Mouse (Mus musculus): ENCODE results near the gene Ric8b.

Ric8b gene

DNA sequence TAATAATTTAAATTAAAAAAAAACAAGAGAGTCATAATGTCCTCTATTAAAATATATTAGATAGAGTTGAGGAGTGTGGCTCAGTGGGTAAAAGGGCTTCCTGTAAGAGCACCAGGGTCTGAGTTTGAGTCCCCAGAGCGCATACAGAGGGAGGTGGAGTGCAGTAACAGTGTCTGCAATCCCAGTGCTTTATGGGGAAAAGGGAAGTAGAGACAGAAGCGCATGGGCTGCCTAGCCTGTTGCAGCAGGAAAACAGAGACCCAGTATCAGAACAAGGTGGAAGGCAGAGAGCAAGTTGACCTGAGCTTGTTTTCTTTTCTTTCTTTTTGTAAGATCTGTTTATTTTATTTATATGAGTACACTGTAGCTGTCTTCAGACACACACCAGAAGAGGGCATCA is 41.2 kb downstream of the Ric8b start:
- no peak for DNase-seq (ENCODE audit: low read depth in 1 of 2, low spot score in 2 of 2)

DNA sequence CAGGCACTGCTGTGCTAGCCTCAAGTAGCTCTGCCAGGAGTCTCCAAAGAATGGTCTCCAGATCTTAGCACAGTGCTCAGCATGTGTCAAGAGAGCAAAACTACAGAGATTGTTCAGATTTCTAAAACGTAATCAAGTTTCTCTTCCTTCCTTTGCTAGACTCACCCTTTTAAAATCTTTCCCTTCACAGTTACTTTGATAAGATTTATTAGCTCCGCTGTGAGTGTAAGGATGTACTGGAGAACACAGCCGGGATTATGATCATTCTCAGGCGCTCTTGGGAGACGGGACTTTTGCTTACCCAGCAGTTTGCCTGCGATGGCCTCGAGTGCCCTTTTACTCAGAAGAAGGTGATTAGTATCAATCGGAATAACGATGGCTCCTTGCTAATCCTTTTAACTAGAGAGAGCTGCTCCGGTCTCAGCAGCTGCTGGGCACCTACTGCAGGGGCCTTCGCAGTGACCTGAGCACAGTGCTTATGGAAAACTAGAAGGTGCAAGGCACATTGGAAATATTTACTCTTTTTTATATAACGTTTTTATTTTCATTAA is 43.0 kb downstream of the Ric8b start:
- no peak for DNase-seq (ENCODE audit: low read depth in 1 of 2, low spot score in 2 of 2)

DNA sequence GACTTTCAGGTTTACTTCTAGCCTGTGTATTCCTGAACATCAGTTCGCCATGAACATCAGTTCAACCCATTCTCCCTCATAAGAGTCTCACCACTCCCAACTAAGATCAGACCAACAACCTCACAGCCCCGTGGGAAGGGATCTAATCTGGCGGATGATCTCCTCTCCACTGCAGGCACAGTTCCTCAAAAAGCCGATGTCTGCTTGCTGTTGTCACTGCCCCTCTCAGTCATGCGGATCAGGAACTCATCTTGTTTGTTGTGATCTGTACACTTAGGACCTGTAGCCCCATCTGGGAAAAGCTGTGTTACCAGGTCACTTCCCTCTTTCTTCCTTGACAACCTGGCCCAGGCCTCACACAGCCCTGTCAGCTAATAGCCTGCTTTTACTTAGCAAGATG is 45.7 kb downstream of the Ric8b start:
- DNase-seq (ENCODE audit: low read depth in 1 of 2, low spot score in 2 of 2) = no peak

DNA sequence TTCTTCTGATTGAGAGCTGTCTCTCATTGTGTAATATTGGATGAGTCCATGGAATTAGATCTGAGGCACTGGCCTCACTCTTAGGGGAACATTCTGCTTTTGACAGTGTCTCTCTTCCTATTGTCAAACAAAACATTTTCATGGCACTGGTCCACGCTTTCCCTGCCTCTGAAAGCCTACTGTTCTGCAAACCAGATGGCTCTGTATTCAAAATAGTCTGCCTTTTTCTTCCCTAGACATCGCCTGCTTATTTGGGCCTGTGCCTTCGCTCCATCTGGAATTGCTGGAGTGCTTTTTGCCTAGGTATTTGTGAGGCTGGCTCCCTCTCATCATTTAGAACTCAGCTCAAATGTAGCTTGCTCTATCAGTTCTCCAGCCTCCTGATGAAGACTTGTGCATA is 46.3 kb downstream of the Ric8b start:
- DNase-seq (ENCODE audit: low read depth in 1 of 2, low spot score in 2 of 2) = no peak

DNA sequence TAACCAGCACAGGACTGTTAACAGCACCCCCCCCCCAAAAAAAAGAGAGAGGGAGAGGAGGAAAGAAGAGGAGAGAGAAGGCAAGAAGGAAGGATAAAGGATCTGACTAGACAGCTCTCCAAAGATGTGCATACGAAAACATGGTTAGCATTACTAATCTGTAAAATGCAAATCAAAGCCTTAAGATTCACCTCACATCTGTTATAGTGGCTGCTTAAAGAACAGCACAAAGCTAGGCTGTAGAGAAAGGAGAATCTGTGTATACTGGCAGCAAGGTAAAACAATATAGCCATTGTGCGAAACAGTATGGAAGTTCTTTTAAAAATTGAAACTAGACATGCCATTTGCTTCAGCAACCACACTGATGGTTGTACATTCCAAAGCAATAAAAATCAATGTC is 49.1 kb downstream of the Ric8b start:
- no peak for DNase-seq (ENCODE audit: low read depth in 1 of 2, low spot score in 2 of 2)

DNA sequence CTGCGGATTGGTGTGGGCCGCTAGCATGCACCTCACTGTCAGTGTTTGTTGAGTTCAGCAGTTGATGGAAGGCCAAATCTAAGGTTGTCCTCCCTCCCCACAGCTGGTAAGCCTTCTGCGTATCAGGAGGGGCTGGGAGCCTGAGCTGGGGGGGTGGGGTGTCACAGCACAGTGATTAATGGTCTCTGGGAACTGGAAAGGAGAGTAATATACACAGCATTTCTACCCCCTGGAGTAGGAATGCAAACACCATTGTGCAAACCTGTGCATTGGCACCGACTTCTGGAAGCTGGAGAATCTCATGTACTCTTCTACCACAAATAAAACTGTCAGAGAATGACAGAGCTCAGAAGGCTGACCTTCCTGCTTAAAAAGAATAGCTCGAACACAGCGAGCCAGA is 50.2 kb downstream of the Ric8b start:
- DNase-seq (ENCODE audit: low read depth in 1 of 2, low spot score in 2 of 2) = no peak

DNA sequence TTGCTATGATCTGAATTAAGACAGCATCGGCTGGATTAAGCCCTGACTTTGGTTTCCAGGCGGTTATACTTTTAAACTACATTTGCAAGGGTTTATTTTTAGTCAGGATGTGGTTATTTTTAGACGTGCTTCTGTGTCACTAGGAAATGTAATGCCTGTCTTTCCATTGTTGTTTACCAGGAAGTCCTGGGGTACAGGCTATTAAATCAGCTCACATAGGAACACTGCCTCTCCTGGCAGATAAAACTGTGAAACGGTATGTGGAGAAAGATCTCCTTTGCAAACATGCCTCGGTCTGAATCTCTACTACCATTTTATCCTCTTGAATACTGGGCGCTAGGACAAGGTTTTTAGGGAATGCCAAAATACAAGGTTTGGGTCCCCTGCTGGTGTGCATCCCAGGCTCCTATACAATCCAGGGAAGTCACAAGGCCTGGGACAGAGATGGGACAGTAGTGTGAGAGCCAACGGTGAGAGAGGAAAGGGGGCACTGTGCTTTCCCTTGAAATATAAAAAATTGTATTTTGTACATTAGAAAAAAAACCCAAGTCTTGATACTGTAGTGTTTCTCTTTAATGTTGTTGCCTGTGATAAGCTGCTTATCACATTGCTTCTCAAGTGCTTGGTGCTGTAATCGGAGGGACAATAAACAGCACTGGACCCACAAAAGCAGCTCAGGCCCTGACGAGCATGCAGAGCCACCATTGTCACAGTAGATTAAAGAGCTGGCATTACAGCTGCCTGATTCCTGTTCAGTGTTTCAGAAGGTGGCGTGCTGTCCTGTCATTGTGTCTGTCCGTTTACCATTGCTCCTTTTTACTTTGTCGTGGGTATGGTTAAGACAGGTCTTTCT is 51.7 kb downstream of the Ric8b start:
- no peak for DNase-seq (ENCODE audit: low read depth in 1 of 2, low spot score in 2 of 2)

DNA sequence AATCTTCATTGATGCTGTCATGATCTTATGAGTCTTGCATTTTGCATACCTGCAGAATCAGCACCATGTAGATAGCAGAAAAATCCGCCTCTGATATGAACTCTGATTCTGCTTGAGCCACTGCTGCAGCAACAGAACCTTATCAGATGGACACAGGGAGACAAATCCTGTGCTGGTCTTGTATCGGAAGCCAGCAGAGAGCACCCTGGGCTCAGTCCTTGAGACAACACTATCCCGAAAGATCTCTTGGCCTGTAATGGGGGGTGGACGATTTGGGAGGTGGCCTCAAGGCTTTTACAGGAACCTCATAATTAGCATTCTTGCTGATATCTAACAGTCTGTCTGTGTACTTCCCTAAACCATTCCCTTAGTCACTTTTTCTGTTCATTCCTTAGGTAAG is 57.8 kb downstream of the Ric8b start:
- DNase-seq (ENCODE audit: low read depth in 1 of 2, low spot score in 2 of 2) = no peak

DNA sequence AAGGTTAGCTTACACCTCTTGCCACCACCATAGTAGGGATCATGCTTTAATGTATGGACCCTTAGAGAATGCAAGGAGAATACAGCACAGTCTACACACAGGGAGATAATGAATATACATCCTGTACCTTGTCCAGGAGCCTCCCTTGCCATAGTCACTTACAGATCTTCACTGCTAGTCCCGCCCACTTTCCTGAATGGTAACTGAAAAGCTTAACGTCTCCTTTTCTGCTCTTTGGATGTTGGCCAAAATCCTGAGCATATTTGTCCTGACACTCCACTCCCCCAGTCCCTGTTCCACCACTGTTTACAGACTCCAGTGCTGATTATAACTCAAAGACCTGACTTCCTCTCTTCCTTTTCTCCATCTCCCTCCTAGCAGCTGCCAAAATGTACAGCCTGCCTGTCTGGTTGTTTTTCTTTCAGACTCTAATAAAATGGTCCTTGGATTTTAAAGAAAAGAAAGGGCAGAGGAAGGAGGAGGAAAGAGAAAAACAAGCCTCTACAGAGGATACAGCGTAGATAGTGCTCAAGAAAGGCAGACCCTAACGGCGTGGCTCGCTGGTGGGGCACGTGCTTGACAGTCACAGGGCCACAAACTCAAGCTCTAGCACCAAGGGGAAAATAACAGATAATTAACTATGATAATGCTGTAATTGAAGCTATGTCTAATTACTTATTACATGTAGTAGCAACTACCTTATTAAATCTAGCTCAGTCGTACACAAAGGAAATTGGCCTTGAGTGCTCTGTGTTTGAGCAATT is 59.4 kb downstream of the Ric8b start:
- no peak for DNase-seq (ENCODE audit: low read depth in 1 of 2, low spot score in 2 of 2)

DNA sequence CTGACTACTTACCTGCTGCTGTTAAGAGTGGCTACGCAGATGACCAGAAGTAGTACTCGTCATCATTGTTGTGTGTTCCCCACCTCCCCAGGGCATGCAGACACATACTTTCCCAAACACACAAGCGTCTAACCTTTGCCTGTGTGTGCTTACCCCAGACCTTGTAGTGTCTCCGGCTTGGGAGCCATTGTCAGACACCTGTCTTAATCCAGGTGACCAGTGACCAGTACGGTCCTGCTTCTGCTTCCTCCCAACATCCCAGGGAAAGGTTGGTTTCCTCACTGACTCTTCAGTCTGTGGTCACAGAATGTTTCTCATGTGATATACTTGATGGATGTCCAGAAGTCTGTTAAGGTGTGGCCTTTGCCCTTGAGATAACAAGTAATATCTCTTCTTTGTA is 62.9 kb downstream of the Ric8b start:
- DNase-seq (ENCODE audit: low read depth in 1 of 2, low spot score in 2 of 2) = no peak

DNA sequence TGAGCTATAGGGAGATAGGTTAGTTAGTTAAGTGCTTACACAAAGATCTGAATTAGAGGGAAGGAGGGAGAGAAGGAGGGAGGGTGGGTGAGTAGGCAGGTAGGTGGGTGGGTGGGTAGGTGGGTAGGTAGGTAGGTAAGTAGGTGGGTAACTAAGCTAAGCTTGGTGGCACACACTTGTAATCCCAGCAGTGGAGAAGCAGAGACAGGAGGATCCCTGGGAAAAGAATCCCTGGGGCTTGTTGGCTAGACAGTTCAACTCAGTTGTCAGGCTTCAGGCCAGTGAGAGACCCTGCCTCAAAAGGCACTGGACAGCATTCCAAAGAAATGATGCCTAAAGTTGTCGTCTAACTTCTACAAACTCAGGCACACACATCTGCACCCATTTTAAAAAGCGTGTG is 64.0 kb downstream of the Ric8b start:
- DNase-seq (ENCODE audit: low read depth in 1 of 2, low spot score in 2 of 2) = no peak

DNA sequence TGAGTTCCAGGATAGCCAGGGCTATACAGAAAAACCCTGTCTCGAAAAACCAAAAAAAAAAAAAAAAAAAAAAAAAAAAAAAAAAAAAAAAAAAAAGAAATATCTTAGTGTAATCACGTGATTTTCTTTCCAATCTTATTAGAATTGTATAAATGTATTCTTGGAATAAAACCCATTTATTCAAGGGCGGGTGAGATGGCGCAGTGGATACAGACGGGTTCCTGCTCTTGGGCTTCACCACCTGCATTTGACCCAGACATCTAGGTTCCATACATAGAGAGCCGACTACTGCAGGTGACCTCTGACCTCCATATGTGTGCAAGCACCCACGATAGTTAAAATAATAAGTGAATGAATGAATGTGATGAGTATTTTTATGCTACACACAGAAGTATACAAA is 65.3 kb downstream of the Ric8b start:
- no peak for DNase-seq (ENCODE audit: low read depth in 1 of 2, low spot score in 2 of 2)

DNA sequence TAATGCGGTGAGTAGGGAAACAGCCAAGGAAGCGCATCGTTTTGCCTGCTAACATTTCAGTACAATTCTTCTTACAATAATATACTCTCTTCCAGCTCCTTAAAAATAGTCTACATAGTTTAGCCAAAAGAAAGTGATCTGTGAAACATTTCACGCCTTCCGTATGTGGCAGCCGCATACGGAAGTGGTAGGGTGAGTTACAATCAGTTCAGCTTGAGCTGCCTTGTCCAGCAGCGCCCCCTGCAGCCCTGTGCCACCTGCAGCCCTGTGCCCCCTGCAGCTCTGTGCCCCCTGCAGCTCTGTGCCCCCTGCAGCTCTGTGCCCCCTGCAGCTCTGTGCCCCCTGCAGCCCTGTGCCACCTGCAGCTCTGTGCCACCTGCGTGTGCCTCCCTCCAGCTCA is 68.5 kb downstream of the Ric8b start:
- no peak for DNase-seq (ENCODE audit: low read depth in 1 of 2, low spot score in 2 of 2)

DNA sequence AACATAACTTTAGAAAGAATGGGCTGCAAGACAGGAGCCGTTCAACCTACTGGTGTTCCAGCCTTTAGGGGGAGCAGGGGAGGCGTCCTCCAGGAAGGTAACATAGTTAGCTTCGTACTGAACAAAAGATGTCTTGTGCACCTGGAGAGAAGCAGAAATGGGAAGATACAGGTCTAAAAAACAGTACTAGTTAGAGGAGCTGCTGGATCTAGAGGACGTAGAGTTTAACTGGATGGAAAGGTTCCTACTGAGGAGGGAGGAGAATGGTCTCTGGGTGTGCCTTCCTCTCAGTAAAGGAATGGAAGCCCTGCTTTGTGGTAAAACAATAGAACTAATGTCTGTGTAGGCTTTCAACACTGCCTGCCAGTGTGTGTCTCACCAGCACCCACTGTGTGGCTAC is 70.2 kb downstream of the Ric8b start:
- DNase-seq (ENCODE audit: low read depth in 1 of 2, low spot score in 2 of 2) = no peak

DNA sequence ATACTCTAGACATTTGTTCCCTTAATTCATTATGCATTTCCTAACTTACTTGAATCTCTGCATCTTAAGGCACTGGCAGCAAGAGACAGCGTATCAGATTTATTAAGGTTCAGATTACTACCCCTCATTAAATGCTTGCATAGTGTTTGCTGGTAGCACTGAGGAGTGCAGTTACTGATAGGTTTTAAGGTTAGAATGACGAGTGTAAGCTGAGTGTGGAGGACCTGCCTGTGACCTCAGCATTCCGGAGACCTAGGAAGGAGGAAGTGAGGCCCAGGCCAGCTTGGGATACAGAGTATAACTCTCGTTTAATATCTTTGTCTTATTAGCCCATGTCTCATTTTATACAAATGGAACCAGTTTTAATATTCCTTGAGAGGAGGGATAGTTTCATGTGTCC is 71.2 kb downstream of the Ric8b start:
- DNase-seq (ENCODE audit: low read depth in 1 of 2, low spot score in 2 of 2) = no peak

DNA sequence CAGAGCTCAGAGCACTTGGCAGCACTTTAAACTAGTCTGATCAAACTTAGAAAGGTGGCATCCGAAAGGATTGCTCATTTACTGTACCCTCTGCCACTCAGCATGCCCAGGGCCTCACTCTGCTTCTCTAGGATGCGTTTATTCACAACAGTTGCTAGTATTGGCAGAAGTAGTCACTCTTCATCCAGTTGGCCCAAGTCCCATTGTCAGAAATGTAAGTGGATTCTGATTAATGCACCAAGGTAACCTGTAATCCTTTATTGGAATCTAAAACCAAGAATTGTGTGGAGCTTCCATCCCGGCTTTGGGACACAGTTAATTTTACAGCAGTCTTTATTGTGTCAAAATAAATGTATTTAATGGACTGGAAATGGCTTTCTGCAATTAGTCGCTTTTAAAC is 76.9 kb downstream of the Ric8b start:
- DNase-seq (ENCODE audit: low read depth in 1 of 2, low spot score in 2 of 2) = no peak

DNA sequence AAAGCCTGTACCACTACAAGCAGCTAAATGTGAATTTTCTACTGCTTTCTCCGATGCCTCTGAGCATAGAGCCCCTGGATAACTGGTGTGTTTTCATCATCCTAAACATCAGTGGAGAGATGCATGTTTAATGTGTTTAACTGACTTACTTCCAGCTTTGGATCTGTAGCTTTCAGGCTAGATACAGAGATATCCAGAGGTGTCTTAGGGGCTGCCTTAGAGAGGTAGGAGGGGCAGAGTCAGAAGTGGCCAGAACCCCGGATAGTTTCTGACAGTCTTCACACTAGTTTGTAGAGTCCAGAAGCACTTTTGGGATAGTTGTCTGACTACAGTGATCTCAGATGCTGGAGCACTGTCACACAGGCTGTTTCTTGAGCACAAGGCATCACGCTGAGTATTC is 77.6 kb downstream of the Ric8b start:
- no peak for DNase-seq (ENCODE audit: low read depth in 1 of 2, low spot score in 2 of 2)

DNA sequence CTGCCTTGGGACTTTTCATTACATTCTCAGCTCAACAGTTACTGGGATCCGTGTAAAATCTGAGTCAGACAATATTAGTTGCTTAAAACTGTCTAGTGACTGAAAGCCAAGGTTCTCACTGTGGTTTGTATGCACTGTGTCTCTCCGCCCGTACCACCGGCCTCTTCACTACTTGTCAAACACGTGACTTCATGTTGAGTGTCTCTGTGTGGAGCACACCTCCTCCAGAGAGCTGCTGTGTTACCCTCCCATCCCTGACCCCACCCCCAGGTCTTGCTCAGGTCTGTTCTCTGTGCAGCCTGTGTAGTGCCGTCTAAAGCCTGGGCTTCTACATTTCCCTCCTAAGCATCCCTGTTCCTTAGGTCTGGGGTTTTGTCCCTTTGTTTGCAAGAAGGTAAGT is 79.0 kb downstream of the Ric8b start:
- no peak for DNase-seq (ENCODE audit: low read depth in 1 of 2, low spot score in 2 of 2)

DNA sequence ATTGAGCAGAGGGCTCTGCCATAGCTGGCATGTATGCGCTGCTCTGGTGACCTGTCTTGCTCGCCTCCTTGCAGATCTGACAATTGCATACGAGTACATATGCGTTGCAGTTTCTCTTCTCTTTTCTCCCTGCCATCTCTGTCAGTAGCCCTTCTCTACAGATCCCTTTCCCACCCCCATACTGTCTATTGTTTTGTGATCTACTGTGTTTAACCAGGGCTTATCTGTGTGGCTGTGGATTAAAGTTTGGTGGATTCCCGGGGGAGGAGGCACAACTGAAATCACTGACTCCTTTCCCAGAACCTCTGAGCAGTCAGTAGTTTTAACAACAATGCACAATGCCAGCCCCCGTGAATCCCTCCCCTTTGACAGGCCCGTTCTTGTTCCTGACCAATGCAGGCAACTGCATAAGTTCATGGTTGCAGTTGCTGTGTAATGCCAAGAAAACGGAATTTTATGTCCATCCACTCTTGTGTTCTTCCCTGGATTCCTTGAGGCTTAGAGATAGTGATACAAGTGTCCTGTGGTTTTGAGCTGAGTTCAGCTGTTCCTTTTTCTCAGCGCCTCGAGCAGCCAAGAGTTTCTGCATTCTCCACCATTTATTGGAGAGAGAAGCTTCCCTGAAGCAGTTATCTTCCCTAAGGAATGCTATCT is 80.3 kb downstream of the Ric8b start:
- DNase-seq (ENCODE audit: low read depth in 1 of 2, low spot score in 2 of 2) = no peak

DNA sequence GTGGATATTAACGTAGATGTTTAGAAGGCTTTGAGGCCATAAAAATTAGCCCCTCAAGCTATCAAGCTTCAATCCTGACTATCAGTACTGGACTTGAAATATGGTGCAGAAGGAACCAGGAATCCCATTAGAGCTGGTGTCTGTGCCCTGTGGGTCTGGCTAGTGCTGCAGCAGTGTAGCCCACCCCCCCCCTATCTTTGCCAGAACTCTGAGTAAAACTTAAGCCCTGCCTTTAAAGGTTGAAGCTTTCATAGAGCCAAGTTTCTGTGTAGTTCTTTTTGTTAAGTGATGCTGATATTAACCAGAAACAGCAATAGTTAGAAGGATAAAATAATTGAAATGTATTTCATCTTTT is 80.8 kb downstream of the Ric8b start:
- DNase-seq (ENCODE audit: low read depth in 1 of 2, low spot score in 2 of 2) = no peak

DNA sequence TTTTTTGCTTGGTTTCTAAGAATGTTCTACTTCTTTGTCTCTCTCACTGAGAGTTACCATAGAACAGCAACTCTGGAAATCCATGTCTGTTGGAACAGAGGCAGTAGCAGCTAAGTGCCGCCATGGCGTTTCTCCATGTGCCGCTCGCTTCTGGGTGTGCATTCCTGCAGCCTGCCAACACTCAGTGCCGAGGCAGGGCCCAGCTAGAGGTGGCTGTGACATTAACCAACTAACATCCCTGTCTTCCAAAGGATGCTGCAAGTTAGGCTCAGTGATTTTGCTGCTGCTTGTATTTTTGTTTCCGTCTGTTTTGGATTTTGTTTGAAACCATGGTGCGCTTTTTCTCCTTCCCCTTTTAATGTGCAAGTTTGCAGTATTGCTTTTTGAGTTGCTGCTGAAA is 84.5 kb downstream of the Ric8b start:
- DNase-seq (ENCODE audit: low read depth in 1 of 2, low spot score in 2 of 2) = no peak
